Mouse (Mus musculus): ENCODE results near the gene Arid4a. TPM values are rescaled to one million over a fixed set of nuclear protein-coding genes. Genes with fewer than 3 reads are reported as not detected.
"Not testable (repeated sequence)": the region's sequence is repeated elsewhere in the genome, so short reads cannot be mapped to it uniquely, and the experiment has no call there.

Arid4a gene
- polyA plus RNA-seq, 1 experiment, result 8.1 TPM

- Histone ChIP-seq H3K27me3 (ENCODE audit: control insufficient read depth, insufficient read depth, low read length) (no peaks in the 10 kb centered on the region), H3K4me1 (replicated peaks; ENCODE audit: control insufficient read depth, insufficient read depth, low read length) (no peaks in the 10 kb centered on the region), H3K4me3 (ENCODE audit: control insufficient read depth, insufficient read depth, low read length) (no peak overlapping the region), H3K36me3 (ENCODE audit: control insufficient read depth, insufficient read depth, low read length) (peaks cover 76% of the 10 kb centered on the region), H3K27ac (ENCODE audit: control insufficient read depth, insufficient read depth, low read length) (no peak overlapping the region)
- TF ChIP-seq CTCF (IDR thresholded peaks at IDR 0.05; ENCODE audit: borderline replicate concordance, control insufficient read depth, extremely low read depth, insufficient read depth, low read length, poor library complexity) (peak; percentile 38; the same call in 1 of the 2 replicates), POLR2A (IDR thresholded peaks at IDR 0.05; ENCODE audit: control insufficient read depth, extremely low read depth, insufficient read depth, low read length, poor library complexity) (no peak)
- peak; percentile 47 for DNase-seq
- 60% methylated on average over 12 of the region's 12 CpGs for WGBS
Observed at GRCm38 (mm10) chr12:71073113-71073730, 57.4 kb downstream of the Arid4a start.

DNA sequence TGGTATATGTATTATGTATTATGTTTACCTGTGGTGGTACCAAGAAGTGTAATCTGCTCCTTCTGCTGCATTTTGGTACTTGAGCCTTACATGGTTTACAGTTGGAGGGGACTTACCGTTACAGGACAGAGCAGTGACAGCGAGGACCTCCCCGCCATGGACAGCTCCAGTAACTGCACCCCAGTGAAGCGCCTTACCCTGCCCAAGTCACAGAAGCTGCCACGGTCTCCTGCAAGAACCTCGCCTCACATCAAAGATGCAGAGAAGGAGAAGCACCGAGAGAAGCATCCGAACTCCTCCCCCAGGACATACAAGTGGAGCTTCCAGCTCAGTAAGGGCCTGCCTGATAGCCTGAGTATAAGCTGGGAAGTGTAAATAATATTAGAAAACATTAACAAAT, 70.5 kb downstream of the Arid4a start:
- Histone ChIP-seq H3K27ac (ENCODE audit: control insufficient read depth, insufficient read depth, low read length) (no peak overlapping the region), H3K4me3 (ENCODE audit: control insufficient read depth, insufficient read depth, low read length) (no peak overlapping the region), H3K27me3 (ENCODE audit: control insufficient read depth, insufficient read depth, low read length) (no peaks in the 10 kb centered on the region), H3K36me3 (ENCODE audit: control insufficient read depth, insufficient read depth, low read length) (peaks cover 21% of the 10 kb centered on the region), H3K4me1 (replicated peaks; ENCODE audit: control insufficient read depth, insufficient read depth, low read length) (no peaks in the 10 kb centered on the region)
- no peak for DNase-seq
- WGBS, result 96% methylated on average over 8 of the region's 8 CpGs
- TF ChIP-seq CTCF (IDR thresholded peaks at IDR 0.05; ENCODE audit: borderline replicate concordance, control insufficient read depth, extremely low read depth, insufficient read depth, low read length, poor library complexity), result no peak
- no peak for TF ChIP-seq POLR2A (IDR thresholded peaks at IDR 0.05; ENCODE audit: control insufficient read depth, extremely low read depth, insufficient read depth, low read length, poor library complexity)

DNA sequence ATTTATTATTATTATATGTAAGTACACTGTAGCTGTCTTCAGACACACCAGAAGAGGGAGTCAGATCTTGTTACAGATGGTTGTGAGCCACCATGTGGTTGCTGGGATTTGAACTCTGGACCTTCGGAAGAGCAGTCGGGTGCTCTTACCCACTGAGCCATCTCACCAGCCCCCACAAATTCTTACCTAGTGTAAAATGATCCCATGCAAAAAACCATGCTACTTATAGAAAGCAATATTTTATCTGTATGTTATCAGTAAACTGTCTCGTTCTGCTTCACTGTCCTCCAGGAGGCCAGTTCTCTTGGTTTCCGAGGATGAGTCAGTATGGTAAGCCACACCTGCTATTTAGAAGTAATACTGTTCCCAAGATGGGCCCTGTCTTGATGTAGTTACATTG, 88.5 kb downstream of the Arid4a start:
- H3K27me3 ChIP-seq (ENCODE audit: control insufficient read depth, insufficient read depth, low read length); DNase-seq; H3K27ac ChIP-seq (ENCODE audit: control insufficient read depth, insufficient read depth, low read length); H3K4me3 ChIP-seq (ENCODE audit: control insufficient read depth, insufficient read depth, low read length); H3K36me3 ChIP-seq (ENCODE audit: control insufficient read depth, insufficient read depth, low read length); H3K4me1 ChIP-seq (replicated peaks; ENCODE audit: control insufficient read depth, insufficient read depth, low read length): not testable (repeated sequence)
- 97% methylated on average over 4 of the region's 4 CpGs for WGBS

GRCm38 (mm10) chr12:71107216-71107771, 91.5 kb downstream of the Arid4a start:
- DNase-seq, result no peak
- no peaks in the 10 kb centered on the region for H3K27me3 ChIP-seq (ENCODE audit: control insufficient read depth, insufficient read depth, low read length)
- no peaks in the 10 kb centered on the region for H3K36me3 ChIP-seq (ENCODE audit: control insufficient read depth, insufficient read depth, low read length)
- H3K4me3 ChIP-seq (ENCODE audit: control insufficient read depth, insufficient read depth, low read length), result no peak overlapping the region
- no peak for TF ChIP-seq CTCF (IDR thresholded peaks at IDR 0.05; ENCODE audit: borderline replicate concordance, control insufficient read depth, extremely low read depth, insufficient read depth, low read length, poor library complexity)
- TF ChIP-seq POLR2A (IDR thresholded peaks at IDR 0.05; ENCODE audit: control insufficient read depth, extremely low read depth, insufficient read depth, low read length, poor library complexity), result no peak
- H3K27ac ChIP-seq (ENCODE audit: control insufficient read depth, insufficient read depth, low read length), result no peak overlapping the region
- 94% methylated on average over 6 of the region's 6 CpGs for WGBS
- H3K4me1 ChIP-seq (replicated peaks; ENCODE audit: control insufficient read depth, insufficient read depth, low read length), result no peaks in the 10 kb centered on the region

GRCm38 (mm10) chr12:71111331-71111730, 95.5 kb downstream of the Arid4a start, which contains the start of gene Tomm20l:
Tomm20l (plus strand) TSS chr12:71111428.
- H3K4me1 ChIP-seq (replicated peaks; ENCODE audit: control insufficient read depth, insufficient read depth, low read length), result peaks cover 8% of the 10 kb centered on the region
- H3K27ac ChIP-seq (ENCODE audit: control insufficient read depth, insufficient read depth, low read length), result no peak within 1 kb of the TSS
- DNase-seq, result no peak
- peak; percentile 23; the same call in 1 of the 2 replicates for TF ChIP-seq CTCF (IDR thresholded peaks at IDR 0.05; ENCODE audit: borderline replicate concordance, control insufficient read depth, extremely low read depth, insufficient read depth, low read length, poor library complexity)
- TF ChIP-seq POLR2A (IDR thresholded peaks at IDR 0.05; ENCODE audit: control insufficient read depth, extremely low read depth, insufficient read depth, low read length, poor library complexity), result no peak
- H3K4me3 ChIP-seq (ENCODE audit: control insufficient read depth, insufficient read depth, low read length), result no peak within 1 kb of the TSS
- H3K27me3 ChIP-seq (ENCODE audit: control insufficient read depth, insufficient read depth, low read length), result no peaks in the 10 kb centered on the region
- WGBS, result 52% methylated on average over 33 of the region's 33 CpGs
- no peaks in the 10 kb centered on the region for H3K36me3 ChIP-seq (ENCODE audit: control insufficient read depth, insufficient read depth, low read length)

DNA sequence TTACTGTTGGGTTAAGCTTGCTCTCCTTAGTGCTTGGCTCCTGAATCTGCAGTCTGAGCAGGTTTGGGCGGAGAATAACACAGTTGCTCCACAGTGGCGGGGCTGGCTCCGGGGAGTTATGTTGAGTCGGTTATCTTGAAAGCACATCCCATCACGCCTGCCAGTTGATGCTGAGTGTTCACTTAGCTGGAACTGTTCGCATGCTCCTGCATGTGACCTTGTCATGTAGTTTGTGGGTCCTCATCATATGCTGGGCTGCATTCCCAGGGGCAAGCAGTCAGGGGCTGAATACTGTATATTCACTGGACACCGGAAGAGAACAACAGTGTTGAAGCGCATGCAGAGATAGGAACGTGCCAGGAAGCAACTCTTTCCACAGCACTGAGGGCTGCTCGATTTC, 97.3 kb downstream of the Arid4a start:
- Histone ChIP-seq H3K4me1 (replicated peaks; ENCODE audit: control insufficient read depth, insufficient read depth, low read length) (peaks cover 8% of the 10 kb centered on the region), H3K36me3 (ENCODE audit: control insufficient read depth, insufficient read depth, low read length) (no peaks in the 10 kb centered on the region), H3K27me3 (ENCODE audit: control insufficient read depth, insufficient read depth, low read length) (no peaks in the 10 kb centered on the region), H3K27ac (ENCODE audit: control insufficient read depth, insufficient read depth, low read length) (no peak overlapping the region), H3K4me3 (ENCODE audit: control insufficient read depth, insufficient read depth, low read length) (no peak overlapping the region)
- no peak for DNase-seq
- no peak for TF ChIP-seq POLR2A (IDR thresholded peaks at IDR 0.05; ENCODE audit: control insufficient read depth, extremely low read depth, insufficient read depth, low read length, poor library complexity)
- WGBS, result 69% methylated on average over 10 of the region's 10 CpGs

All from thymus, adult 2 months (tissue).